Mouse (Mus musculus): ENCODE measurements at regions not wholly inside any gene's neighbourhood (a gene's known extent, or its start where the extent isn't known, plus 50 kb on each side); places are given as distances from the start of the nearest gene placed in this dataset.

DNA sequence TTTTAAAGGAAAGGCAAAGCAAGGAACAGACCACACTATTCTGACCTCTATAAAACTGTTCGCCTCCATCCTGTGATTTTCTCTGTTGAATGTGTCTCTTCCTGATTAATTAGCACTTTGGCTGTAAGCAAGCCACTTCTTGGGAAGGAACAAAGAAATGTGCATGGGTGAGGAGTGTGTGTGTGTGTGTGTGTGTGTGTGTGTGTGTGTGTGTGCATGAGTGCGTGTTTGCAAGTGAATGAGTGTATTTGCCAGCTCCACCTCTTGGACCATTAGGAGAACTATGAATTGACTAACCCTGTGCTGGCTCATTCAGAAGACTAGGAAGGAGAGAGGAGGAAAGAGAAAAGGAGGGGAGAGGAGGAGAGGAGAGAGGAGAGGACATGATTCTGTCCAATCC is 261.9 kb upstream of the Hs6st1 start:
- TF ChIP-seq CTCF (IDR thresholded peaks at IDR 0.05; ENCODE audit: extremely low read depth, insufficient read depth, low read length) (no peak), POLR2A (IDR thresholded peaks at IDR 0.05; ENCODE audit: extremely low read depth, insufficient read depth, low read length) (no peak)
